Mouse (Mus musculus) kidney, adult 2 months (tissue): ENCODE measurements at regions not wholly inside any gene's neighbourhood (a gene's known extent, or its start where the extent isn't known, plus 50 kb on each side); places are given as distances from the start of the nearest gene placed in this dataset.
A peak's percentile ranks its signal among the peaks of the same experiment; 100 is the strongest.

Experiments
- DNase-seq: peaks from one replicate; pipeline ENCODE4 v3.0.0; 2021
- H3K27ac ChIP-seq: fragments of 200-500 bp; 2 replicates; pipeline ENCODE4 v1.5.1; 2012; ENCODE audit warnings: low read depth, low read length, control low read depth, inconsistent platforms; ENCODE audit not compliant: insufficient read depth
- H3K27me3 ChIP-seq: fragments of 200-500 bp; replicated peaks from 2 replicates; pipeline ENCODE4 v1.6.1; 2012; ENCODE audit warnings: mild to moderate bottlenecking, moderate library complexity, low read length, inconsistent platforms; ENCODE audit not compliant: control insufficient read depth, insufficient read depth
- H3K36me3 ChIP-seq: fragments of 200-500 bp; 2 replicates; pipeline ENCODE4 v1.6.1; 2012; ENCODE audit warnings: mild to moderate bottlenecking, moderate library complexity, low read length, inconsistent platforms; ENCODE audit not compliant: control insufficient read depth, insufficient read depth
- H3K4me1 ChIP-seq: fragments of 200-500 bp; 2 replicates; pipeline ENCODE4 v1.6.1; 2011; ENCODE audit warnings: low read length; ENCODE audit not compliant: control insufficient read depth, insufficient read depth
- H3K4me3 ChIP-seq: fragments of 200-500 bp; 2 replicates; pipeline ENCODE4 v1.5.1; 2011; ENCODE audit warnings: mild to moderate bottlenecking, low read depth, low read length, control low read depth; ENCODE audit not compliant: insufficient read depth
- CTCF ChIP-seq: fragments of 200-500 bp; conservative IDR thresholded peaks from 2 replicates; pipeline ENCODE4 v1.5.1; 2011; ENCODE audit warnings: low read depth, mild to moderate bottlenecking, control low read depth, low read length, moderate library complexity, mixed read lengths; ENCODE audit not compliant: insufficient read depth, insufficient read length
- POLR2A ChIP-seq: fragments of 200-500 bp; IDR thresholded peaks from one replicate; pipeline ENCODE4 v1.6.1; 2011; ENCODE audit warnings: low read depth, low read length, control low read depth
- WGBS: fragments of 180-500 bp; shearing (Covaris S2); methylation state at CpG from one replicate; pipeline ENCODE4 v1.1.7; 2018; 5-methylcytosine and 5-hydroxymethylcytosine counted together

DNA sequence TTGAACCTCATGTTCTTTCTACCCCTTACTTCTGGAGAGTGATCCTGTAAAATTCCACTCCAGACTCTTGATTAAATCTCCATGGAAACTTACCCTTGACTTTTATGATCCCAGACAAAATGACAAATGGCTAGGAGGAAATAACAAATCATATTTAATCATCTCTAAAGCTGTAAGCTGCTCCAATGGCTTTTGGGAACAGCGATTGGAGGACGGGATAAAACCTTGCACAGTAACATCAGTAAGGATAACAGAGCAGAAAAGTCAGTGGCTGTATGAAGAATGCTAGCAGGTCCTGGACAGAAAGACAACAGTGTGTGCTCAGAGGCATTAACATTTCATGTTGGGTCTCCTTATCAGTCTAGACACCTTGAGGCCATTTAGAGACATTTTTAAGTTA lies 59.8 kb upstream of the A1bg start:
- Histone ChIP-seq H3K27ac (peak overlapping the region; percentile 60; the same call in 1 of the 2 replicates), H3K4me1 (no peaks in the 10 kb centered on the region), H3K36me3 (no peaks in the 10 kb centered on the region), H3K4me3 (no peak overlapping the region), H3K27me3 (no peaks in the 10 kb centered on the region)
- peak; percentile 76 for DNase-seq
- WGBS = 48% methylated on average over 2 of the region's 2 CpGs
- TF ChIP-seq CTCF (no peak), POLR2A (no peak)
